ENCODE assay signal across 23 mouse cellular contexts in the genomic region with DNA sequence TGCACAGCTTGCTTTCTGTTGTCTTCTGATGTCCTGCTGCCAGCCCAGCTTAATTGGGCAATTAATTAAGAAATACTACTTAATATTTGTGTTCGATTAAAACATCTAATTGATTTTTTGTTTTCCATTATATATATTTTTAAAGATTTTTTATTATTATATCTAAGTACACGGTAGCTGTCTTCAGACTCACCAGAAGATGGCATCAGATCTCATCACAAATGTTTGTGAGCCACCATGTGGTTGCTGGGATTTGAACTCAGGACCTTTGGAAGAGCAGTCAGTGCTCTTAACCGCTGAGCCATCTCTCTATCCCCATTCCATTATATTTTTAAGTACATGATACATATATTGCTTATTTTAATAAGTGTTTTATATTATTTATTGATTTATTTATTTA. TPM values are rescaled to one million over a fixed set of nuclear protein-coding genes. Genes with fewer than 3 reads are reported as not detected.
DNase-seq lines count a peak whose midpoint lies in the region; ATAC-seq and TF ChIP-seq lines count a peak whose summit lies in the region.
"Had no signal": no experiment of that assay in that cellular context is flagged by ENCODE, and none has a peak within 500 bp of the region (broad histone marks: within the 10 kb centered on the region; RNA-seq: fewer than 3 reads in every experiment).

No protein-coding gene starts in this region.

- no peaks in the 10 kb centered on the region for H3K9me3 ChIP-seq in kidney, postnatal 0 days (replicated peaks; ENCODE audit: low read length)
- H3K9me3 ChIP-seq in kidney, embryonic 15.5 days (replicated peaks) = peaks cover 3% of the 10 kb centered on the region; the same call in 1 of the 2 replicates
- no peaks in the 10 kb centered on the region; the same call in 1 of the 2 replicates for H3K9me3 ChIP-seq in midbrain, postnatal 0 days (ENCODE audit: low read length)
- no peaks in the 10 kb centered on the region for H3K9me3 ChIP-seq in midbrain, embryonic 15.5 days
- no peaks in the 10 kb centered on the region for H3K9me3 ChIP-seq in E14TG2a.4 (ENCODE audit: low read length)
- no peaks in the 10 kb centered on the region for H3K9me3 ChIP-seq in forebrain, postnatal 0 days (ENCODE audit: low read length)
- H3K9me3 ChIP-seq: forebrain, embryonic 10.5 days; forebrain, embryonic 13.5 days; heart, embryonic 15.5 days; hindbrain, embryonic 10.5 days; hindbrain, embryonic 13.5 days; intestine, embryonic 15.5 days had no signal

- DNase-seq in kidney, postnatal 0 days (ENCODE audit: low spot score) = no peak
- no peak for DNase-seq in midbrain, postnatal 0 days (ENCODE audit: low spot score)
- no peak for DNase-seq in spleen, postnatal 10 days (ENCODE audit: low spot score in 2 of 2)
- DNase-seq in forebrain, postnatal 0 days = no peak
- DNase-seq: adrenal gland, postnatal 10 days; adrenal gland, postnatal 36 days; cerebellum, adult 18-20 months; cerebellum, adult 9-10 months; cerebellum, postnatal 14 days; gastrocnemius, postnatal 25 days; heart, postnatal 10 days; heart, postnatal 36 days had no signal

- peak; percentile 19; the same call in 1 of the 2 replicates for TF ChIP-seq CTCF in kidney, postnatal 0 days (IDR thresholded peaks at IDR 0.05; ENCODE audit: low read depth)
- 0 out of 2 replicates have a peak, but pooled peaks have one; percentile 7 for TF ChIP-seq CTCF in midbrain, postnatal 0 days (IDR thresholded peaks at IDR 0.05)
- 0 out of 2 replicates have a peak, but pooled peaks have one; percentile 2 for TF ChIP-seq CTCF in E14TG2a.4 (conservative IDR thresholded peaks at IDR 0.05; ENCODE audit: low read length)
- no peak for TF ChIP-seq CTCF in forebrain, postnatal 0 days (IDR thresholded peaks at IDR 0.05; ENCODE audit: low read depth)

- H3K4me2 ChIP-seq in kidney, postnatal 0 days (ENCODE audit: low read length) = no peak overlapping the region
- no peak overlapping the region for H3K4me2 ChIP-seq in kidney, embryonic 15.5 days
- H3K4me2 ChIP-seq in midbrain, postnatal 0 days (ENCODE audit: low read depth, low read length, poor library complexity, severe bottlenecking) = no peak overlapping the region
- no peak overlapping the region for H3K4me2 ChIP-seq in midbrain, embryonic 15.5 days
- no peak overlapping the region for H3K4me2 ChIP-seq in forebrain, postnatal 0 days (ENCODE audit: low read depth)
- H3K4me2 ChIP-seq: forebrain, embryonic 13.5 days; heart, embryonic 11.5 days; heart, embryonic 15.5 days; hindbrain, embryonic 13.5 days; intestine, embryonic 15.5 days had no signal

- ATAC-seq in kidney, postnatal 0 days (replicated peaks; ENCODE audit: low FRiP score, low read depth) = no peak
- no peak for ATAC-seq in kidney, embryonic 15.5 days (replicated peaks; ENCODE audit: low FRiP score)
- ATAC-seq in midbrain, postnatal 0 days (ENCODE audit: low FRiP score) = no peak
- no peak for ATAC-seq in midbrain, embryonic 15.5 days (replicated peaks)
- ATAC-seq in forebrain, postnatal 0 days = no peak
- ATAC-seq: forebrain, embryonic 13.5 days; hindbrain, embryonic 16.5 days; intestine, embryonic 15.5 days had no signal

- no peak overlapping the region for H3K27ac ChIP-seq in kidney, postnatal 0 days
- no peak overlapping the region for H3K27ac ChIP-seq in kidney, embryonic 15.5 days
- H3K27ac ChIP-seq in midbrain, postnatal 0 days (ENCODE audit: low read depth, low read length) = no peak overlapping the region
- H3K27ac ChIP-seq in midbrain, embryonic 15.5 days = no peak overlapping the region
- no peak overlapping the region for H3K27ac ChIP-seq in forebrain, postnatal 0 days (ENCODE audit: low read depth, low read length)
- H3K27ac ChIP-seq: forebrain, embryonic 10.5 days; forebrain, embryonic 13.5 days; heart, embryonic 15.5 days; hindbrain, embryonic 10.5 days; hindbrain, embryonic 13.5 days; intestine, embryonic 15.5 days had no signal

- H3K4me1 ChIP-seq in kidney, postnatal 0 days (replicated peaks; ENCODE audit: insufficient read depth, low read length) = no peaks in the 10 kb centered on the region
- H3K4me1 ChIP-seq in kidney, embryonic 15.5 days = no peaks in the 10 kb centered on the region
- no peaks in the 10 kb centered on the region for H3K4me1 ChIP-seq in midbrain, postnatal 0 days (ENCODE audit: insufficient read depth, low read length)
- no peaks in the 10 kb centered on the region for H3K4me1 ChIP-seq in midbrain, embryonic 15.5 days
- peaks cover 11% of the 10 kb centered on the region for H3K4me1 ChIP-seq in E14TG2a.4 (replicated peaks; ENCODE audit: low read depth, low read length)
- no peaks in the 10 kb centered on the region for H3K4me1 ChIP-seq in forebrain, postnatal 0 days (ENCODE audit: insufficient read depth)
- H3K4me1 ChIP-seq: forebrain, embryonic 10.5 days; forebrain, embryonic 13.5 days; heart, embryonic 15.5 days; hindbrain, embryonic 10.5 days; hindbrain, embryonic 13.5 days; intestine, embryonic 15.5 days had no signal

- H3K4me3 ChIP-seq in kidney, postnatal 0 days (replicated peaks; ENCODE audit: low read depth, low read length) = no peak overlapping the region
- H3K4me3 ChIP-seq in kidney, embryonic 15.5 days (replicated peaks) = no peak overlapping the region
- H3K4me3 ChIP-seq in midbrain, postnatal 0 days (ENCODE audit: low read depth, low read length) = no peak overlapping the region
- H3K4me3 ChIP-seq in midbrain, embryonic 15.5 days = no peak overlapping the region
- H3K4me3 ChIP-seq in E14TG2a.4 (replicated peaks; ENCODE audit: low read length) = no peak overlapping the region
- no peak overlapping the region for H3K4me3 ChIP-seq in forebrain, postnatal 0 days (ENCODE audit: low read depth, low read length)
- H3K4me3 ChIP-seq: forebrain, embryonic 10.5 days; forebrain, embryonic 13.5 days; heart, embryonic 15.5 days; hindbrain, embryonic 10.5 days; hindbrain, embryonic 13.5 days; intestine, embryonic 15.5 days had no signal

- no peak overlapping the region for H3K9ac ChIP-seq in kidney, postnatal 0 days (ENCODE audit: low read depth, low read length)
- no peak overlapping the region for H3K9ac ChIP-seq in kidney, embryonic 15.5 days
- H3K9ac ChIP-seq in midbrain, postnatal 0 days (replicated peaks; ENCODE audit: low read length, poor library complexity, severe bottlenecking) = no peak overlapping the region
- H3K9ac ChIP-seq in midbrain, embryonic 15.5 days = no peak overlapping the region
- H3K9ac ChIP-seq in forebrain, postnatal 0 days = no peak overlapping the region
- H3K9ac ChIP-seq: forebrain, embryonic 13.5 days; heart, embryonic 15.5 days; hindbrain, embryonic 13.5 days; intestine, embryonic 15.5 days had no signal

- no peaks in the 10 kb centered on the region for H3K27me3 ChIP-seq in kidney, postnatal 0 days (ENCODE audit: insufficient read depth, low read length)
- H3K27me3 ChIP-seq in kidney, embryonic 15.5 days = no peaks in the 10 kb centered on the region
- no peaks in the 10 kb centered on the region for H3K27me3 ChIP-seq in midbrain, postnatal 0 days (ENCODE audit: insufficient read depth, low read length)
- H3K27me3 ChIP-seq in midbrain, embryonic 15.5 days (replicated peaks) = no peaks in the 10 kb centered on the region
- H3K27me3 ChIP-seq in E14TG2a.4 (ENCODE audit: insufficient read depth, low read length) = no peaks in the 10 kb centered on the region
- no peaks in the 10 kb centered on the region for H3K27me3 ChIP-seq in forebrain, postnatal 0 days (ENCODE audit: insufficient read depth, low read length)
- H3K27me3 ChIP-seq: forebrain, embryonic 13.5 days; heart, embryonic 15.5 days; hindbrain, embryonic 13.5 days; intestine, embryonic 15.5 days had no signal

- no peaks in the 10 kb centered on the region for H3K36me3 ChIP-seq in kidney, postnatal 0 days (ENCODE audit: insufficient read depth, low read length)
- H3K36me3 ChIP-seq in kidney, embryonic 15.5 days = no peaks in the 10 kb centered on the region
- H3K36me3 ChIP-seq in midbrain, postnatal 0 days (ENCODE audit: insufficient read depth, low read length) = no peaks in the 10 kb centered on the region
- no peaks in the 10 kb centered on the region for H3K36me3 ChIP-seq in midbrain, embryonic 15.5 days (replicated peaks)
- H3K36me3 ChIP-seq in E14TG2a.4 (ENCODE audit: insufficient read depth, low read length) = no peaks in the 10 kb centered on the region
- no peaks in the 10 kb centered on the region for H3K36me3 ChIP-seq in forebrain, postnatal 0 days (ENCODE audit: insufficient read depth)
- H3K36me3 ChIP-seq: forebrain, embryonic 10.5 days; heart, embryonic 15.5 days; hindbrain, embryonic 10.5 days; hindbrain, embryonic 13.5 days; intestine, embryonic 15.5 days had no signal

- 89% methylated on average over 3 of the region's 3 CpGs for WGBS in kidney, postnatal 0 days
- WGBS in kidney, embryonic 15.5 days = 83% methylated on average over 3 of the region's 3 CpGs
- WGBS in midbrain, postnatal 0 days = 89% methylated on average over 3 of the region's 3 CpGs
- WGBS in midbrain, embryonic 15.5 days = 86% methylated on average over 3 of the region's 3 CpGs
- whole genome bisulfite sequencing in forebrain, postnatal 0 days = 88% methylated on average over 3 of the region's 3 CpGs

RNA-seq across cellular contexts. Expression of a gene that starts 22.5 kb away (rescaled TPM):
- 23.8 and 24.2 TPM in 2 replicates for polyA plus RNA-seq in kidney, postnatal 0 days (2015; fragmentation: Nextera tagmentation; extraction: Ambion mirVana)
- 10.8 and 11.4 TPM in 2 replicates for polyA plus RNA-seq in kidney, embryonic 15.5 days (2015; fragmentation: Nextera tagmentation; extraction: Ambion mirVana)
- 1.4 and 2.8 TPM in 2 replicates for total RNA-seq in midbrain, postnatal 0 days (2014; rRNA removed)
- polyA plus RNA-seq in midbrain, postnatal 0 days (2015; fragmentation: Nextera tagmentation; extraction: Ambion mirVana) = 1.9 and 2.2 TPM in 2 replicates
- 1.0 and 1.5 TPM in 2 replicates for polyA plus RNA-seq in midbrain, embryonic 15.5 days (2015; fragmentation: Nextera tagmentation; extraction: Ambion mirVana)
- 0.08 and 1.5 TPM in 2 replicates for total RNA-seq in forebrain, postnatal 0 days (2014; rRNA removed)
- polyA plus RNA-seq in forebrain, postnatal 0 days (2015; fragmentation: Nextera tagmentation; extraction: Ambion mirVana) = 1.5 and 3.1 TPM in 2 replicates

RNA-seq across cellular contexts. Expression of a gene that starts 40.6 kb away (rescaled TPM):
- 178 and 188 TPM in 2 replicates for polyA plus RNA-seq in kidney, postnatal 0 days (2015; fragmentation: Nextera tagmentation; extraction: Ambion mirVana)
- 90.5 and 106 TPM in 2 replicates for polyA plus RNA-seq in kidney, embryonic 15.5 days (2015; fragmentation: Nextera tagmentation; extraction: Ambion mirVana)
- total RNA-seq in midbrain, postnatal 0 days (2014; rRNA removed) = 58.6 and 65.1 TPM in 2 replicates
- 102 and 129 TPM in 2 replicates for polyA plus RNA-seq in midbrain, postnatal 0 days (2015; fragmentation: Nextera tagmentation; extraction: Ambion mirVana)
- 74.7 and 85.6 TPM in 2 replicates for polyA plus RNA-seq in midbrain, embryonic 15.5 days (2015; fragmentation: Nextera tagmentation; extraction: Ambion mirVana)
- total RNA-seq in forebrain, postnatal 0 days (2014; rRNA removed) = 66.7 and 72.1 TPM in 2 replicates
- 88.5 and 92.8 TPM in 2 replicates for polyA plus RNA-seq in forebrain, postnatal 0 days (2015; fragmentation: Nextera tagmentation; extraction: Ambion mirVana)
